Mouse (Mus musculus): ENCODE data around the gene Olfr851.

Olfr851 gene

DNA sequence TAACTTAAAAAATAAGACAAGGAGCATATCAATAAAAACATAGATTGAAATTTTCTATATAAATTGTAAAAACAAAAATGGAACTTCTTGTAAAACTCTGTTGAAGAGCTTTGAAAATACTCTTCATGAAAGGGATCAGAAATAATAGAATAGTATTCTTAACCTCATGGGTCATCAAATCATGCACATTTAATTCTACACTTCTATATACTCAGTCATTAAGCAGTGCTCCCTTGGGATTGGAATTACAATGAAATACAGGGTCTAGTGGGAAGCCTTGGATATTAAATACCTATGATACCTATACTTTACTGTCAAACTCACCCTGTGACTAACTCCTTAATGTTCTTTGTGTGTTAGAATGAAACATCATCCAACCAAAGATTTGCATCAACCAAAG is at the start of gene Olfr851:
Gene Olfr851, plus strand, starts transcription at position 301 of the 400 bp plus-strand sequence.
- DNase-seq (ENCODE audit: low spot score in 2 of 2), result no peak

DNA sequence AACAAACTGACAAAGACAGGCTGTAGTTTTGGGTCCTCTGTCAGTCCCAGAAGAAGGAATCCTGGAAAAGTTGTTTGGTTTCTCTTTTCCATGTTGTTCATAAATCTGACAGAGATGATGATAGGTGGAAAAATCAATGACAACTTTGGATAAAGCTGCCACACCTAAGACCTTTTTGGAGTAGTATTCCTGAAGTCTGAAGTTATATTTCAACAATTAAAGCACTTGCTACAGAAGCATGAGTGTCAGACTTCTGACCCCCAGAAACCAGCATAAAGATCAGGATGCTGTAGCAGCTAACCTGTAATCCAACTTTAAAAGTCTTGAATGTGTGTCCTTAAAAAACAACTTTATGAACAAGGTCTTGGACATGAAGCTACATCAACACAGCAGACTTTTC is 14.9 kb upstream of the Olfr851 start, which contains the start of gene Olfr850:
Gene Olfr850, minus strand, starts transcription at position 101 of the 400 bp plus-strand sequence.
- DNase-seq (ENCODE audit: low spot score in 2 of 2), result no peak

DNA sequence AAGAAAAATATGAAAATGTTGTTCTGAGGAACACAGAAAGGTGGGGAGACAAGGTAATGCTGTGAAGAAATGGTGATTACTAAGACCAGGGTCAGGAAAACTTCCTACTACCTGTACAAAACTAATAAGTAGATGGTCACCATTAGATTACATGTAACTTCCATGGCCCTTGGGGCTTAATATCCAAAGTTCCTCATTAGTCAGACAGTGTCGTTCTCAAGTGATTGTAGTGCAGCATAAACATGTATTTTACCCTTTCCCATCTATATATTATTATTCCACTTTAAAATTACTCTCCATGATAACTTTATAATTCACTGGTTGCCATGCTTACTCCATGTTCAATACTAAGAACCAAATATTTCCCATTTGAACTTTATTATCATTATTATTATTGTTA is 47.9 kb downstream of the Olfr851 start, which contains the start of gene Olfr853:
Gene Olfr853, minus strand, starts transcription at position 101 of the 400 bp plus-strand sequence.
- no peak for DNase-seq (ENCODE audit: low spot score in 2 of 2)
